Mouse (Mus musculus) thymus, postnatal 0 days (tissue): ENCODE results near the gene Yif1b. TPM values are rescaled to one million over a fixed set of nuclear protein-coding genes. Genes with fewer than 3 reads are reported as not detected.
"Not testable (repeated sequence)": the region's sequence is repeated elsewhere in the genome, so short reads cannot be mapped to it uniquely, and the experiment has no call there.

Experiments
- DNase-seq: peaks from one replicate; pipeline ENCODE4 v3.0.0-alpha.2; 2015; ENCODE audit warnings: low spot score
- polyA plus RNA-seq: library from polyadenylated mRNA; unstranded; fragments of >200 nt; fragmentation: Nextera tagmentation; extraction: Ambion mirVana; gene quantifications from 2 replicates; pipeline ENCODE4 v1.2.1, GENCODE M21; 2015

Gene Yif1b
- polyA plus RNA-seq = 76.4 and 79.3 TPM in 2 replicates

GRCm38 (mm10) chr7:29238019-29238967, at the start of gene Yif1b:
TSS of gene Yif1b (plus strand) at chr7:29238329.
- DNase-seq = peak; percentile 100

GRCm38 (mm10) chr7:29194230-29194629, 43.9 kb upstream of the Yif1b start:
- not testable (repeated sequence) for DNase-seq

- DNase-seq = peak; percentile 48
Measured at GRCm38 (mm10) chr7:29202577-29202976, 35.6 kb upstream of the Yif1b start.

- DNase-seq = peak; percentile 12
Measured at GRCm38 (mm10) chr7:29211013-29211412, 27.1 kb upstream of the Yif1b start.

GRCm38 (mm10) chr7:29211415-29212198, 26.5 kb upstream of the Yif1b start:
- peak; percentile 88 for DNase-seq

GRCm38 (mm10) chr7:29212199-29212765, 25.8 kb upstream of the Yif1b start:
- no peak for DNase-seq

GRCm38 (mm10) chr7:29212775-29213560, 25.2 kb upstream of the Yif1b start:
- not testable (repeated sequence) for DNase-seq

- no peak for DNase-seq
Measured at GRCm38 (mm10) chr7:29213675-29214082, 24.4 kb upstream of the Yif1b start, which contains the start of gene Catsperg1. TSS of gene Catsperg1 (minus strand) at chr7:29214035.

- DNase-seq = no peak
Measured at GRCm38 (mm10) chr7:29214236-29214635, 23.9 kb upstream of the Yif1b start.

GRCm38 (mm10) chr7:29214846-29215245, 23.3 kb upstream of the Yif1b start:
- no peak for DNase-seq

- DNase-seq = no peak
Measured at GRCm38 (mm10) chr7:29224756-29225394, 13.3 kb upstream of the Yif1b start.

- no peak for DNase-seq
Measured at GRCm38 (mm10) chr7:29225520-29225919, 12.6 kb upstream of the Yif1b start.

- no peak for DNase-seq
Measured at GRCm38 (mm10) chr7:29228202-29228601, 9.9 kb upstream of the Yif1b start.

- no peak for DNase-seq
Measured at GRCm38 (mm10) chr7:29230560-29230959, 7.6 kb upstream of the Yif1b start.

- DNase-seq = no peak
Measured at GRCm38 (mm10) chr7:29231517-29231916, 6.6 kb upstream of the Yif1b start.

GRCm38 (mm10) chr7:29232247-29233013, 5.7 kb upstream of the Yif1b start, which contains the start of gene Kcnk6:
TSS of gene Kcnk6 (minus strand) at chr7:29232515.
- no peak for DNase-seq

GRCm38 (mm10) chr7:29233745-29234144, 4.4 kb upstream of the Yif1b start:
- DNase-seq = no peak

- no peak for DNase-seq
Measured at GRCm38 (mm10) chr7:29234661-29235060, 3.5 kb upstream of the Yif1b start.

GRCm38 (mm10) chr7:29236593-29236992, 1.5 kb upstream of the Yif1b start:
- DNase-seq = no peak
